Mouse (Mus musculus) left cerebral cortex, adult 8-10 months (tissue): ENCODE results near the gene Gm10570. TPM values are rescaled to one million over a fixed set of nuclear protein-coding genes. Genes with fewer than 3 reads are reported as not detected.

Source experiments
- DNase-seq, 2 experiments: peaks; one replicate each; pipeline ENCODE4 v3.0.0; 2022; ENCODE audit warnings: low spot score in 2 of 2
- total RNA-seq, 4 experiments: library from RNA; stranded (reverse); gene quantifications; 2 replicates each; pipeline ENCODE4 v1.2.4; 2022

Gene Gm10570
- total RNA-seq, 4 experiments from 2014 or later: 1.7 to 2.5 (median 2.2) TPM; not detected in 1

DNA sequence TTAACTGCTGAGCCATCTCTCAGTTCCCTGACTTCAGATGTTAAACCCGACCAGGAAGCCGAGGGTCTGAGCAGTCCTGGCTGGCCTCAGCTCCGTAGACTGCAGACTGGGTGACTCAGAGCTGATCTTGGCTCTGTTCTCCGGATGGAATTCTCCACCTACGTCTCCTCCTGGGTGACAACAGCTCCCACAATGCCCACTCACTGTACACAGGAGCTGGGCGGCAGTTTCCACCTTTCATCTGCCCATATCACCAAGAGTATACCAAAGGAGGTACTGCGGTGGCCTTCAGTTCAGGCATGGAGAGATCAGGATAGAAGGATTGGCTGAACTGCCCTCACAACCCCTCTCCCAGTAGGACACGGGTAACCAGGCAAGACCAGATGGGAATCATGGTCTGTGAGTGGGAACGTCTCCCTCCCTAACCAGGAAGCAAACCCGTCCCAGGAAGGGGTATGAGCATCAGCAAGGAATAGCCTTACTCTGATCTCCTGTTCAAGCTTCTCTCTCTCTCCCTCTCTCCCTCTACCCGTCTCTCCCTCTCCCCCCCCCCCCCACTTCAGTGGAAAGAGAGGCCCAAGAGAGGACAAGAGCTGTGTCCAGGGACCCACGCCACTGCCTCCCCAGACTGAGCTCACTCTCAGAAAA, 34.7 kb downstream of the Gm10570 start:
- peak; percentile 34 to 64 for DNase-seq

GRCm38 (mm10) chr4:130270611-130271347, 37.7 kb downstream of the Gm10570 start:
- peak in 1 of 2 experiments; percentile 49 for DNase-seq

DNA sequence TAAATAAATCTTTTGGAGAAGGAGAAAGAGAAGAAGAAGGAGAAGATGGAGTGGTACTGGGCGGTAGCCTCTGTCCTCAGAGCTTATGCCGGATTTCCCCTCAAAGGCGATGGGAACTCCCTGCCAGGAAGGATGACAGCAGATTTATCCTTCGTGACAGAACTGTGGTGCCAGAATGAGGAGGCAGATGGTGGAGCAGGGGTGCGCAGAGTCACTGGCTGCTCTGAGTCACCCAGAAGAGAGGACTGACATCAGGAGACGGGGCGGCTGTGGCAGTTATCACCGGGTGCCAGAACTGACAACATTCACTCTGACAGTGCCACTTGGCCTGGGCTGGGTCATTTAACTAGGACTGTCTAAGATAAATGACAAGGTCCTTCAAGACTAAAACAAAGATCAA, 38.4 kb downstream of the Gm10570 start:
- DNase-seq: peak; percentile 57 to 87

- DNase-seq: no peak
Measured at GRCm38 (mm10) chr4:130268736-130269135, 39.7 kb downstream of the Gm10570 start.

DNA sequence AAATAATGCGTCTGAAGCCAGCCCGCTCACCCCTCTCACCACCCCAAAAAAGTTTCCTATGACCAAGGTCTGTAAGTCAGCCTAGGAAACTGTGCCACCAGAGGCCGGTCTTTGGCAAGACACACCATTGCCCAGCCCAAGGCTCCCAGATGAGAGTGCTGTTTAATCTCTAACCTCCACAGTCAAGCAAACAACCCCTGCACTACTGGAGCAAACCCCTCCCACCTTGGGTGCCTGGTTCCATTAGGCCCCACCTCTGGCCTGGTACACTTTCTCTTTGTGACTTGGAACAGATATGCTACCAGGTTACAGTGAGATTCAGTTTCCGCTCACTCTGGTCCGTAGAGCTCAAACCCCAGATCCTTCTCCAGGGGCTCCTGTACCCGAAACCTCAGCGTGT, 41.4 kb downstream of the Gm10570 start:
- DNase-seq: no peak

DNA sequence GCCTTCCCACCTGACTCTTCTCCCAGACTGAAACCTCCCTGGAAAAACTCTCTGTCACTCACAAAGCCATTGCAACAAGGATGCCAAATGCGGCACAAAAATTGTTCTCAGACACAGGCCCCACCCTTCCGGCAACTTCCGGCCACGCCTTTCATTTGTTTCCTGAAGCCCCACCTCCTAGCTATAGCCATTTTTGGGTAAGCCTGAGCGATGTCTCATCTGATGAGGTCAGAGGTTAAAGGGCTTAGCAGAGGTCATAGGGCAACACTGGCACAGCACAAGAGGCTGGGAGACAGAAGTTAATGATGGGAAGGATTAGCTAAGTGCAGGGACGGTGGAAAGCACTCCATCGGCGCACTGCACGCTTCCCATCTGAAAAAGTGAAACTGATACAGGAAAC, 41.9 kb downstream of the Gm10570 start:
- DNase-seq: no peak

DNA sequence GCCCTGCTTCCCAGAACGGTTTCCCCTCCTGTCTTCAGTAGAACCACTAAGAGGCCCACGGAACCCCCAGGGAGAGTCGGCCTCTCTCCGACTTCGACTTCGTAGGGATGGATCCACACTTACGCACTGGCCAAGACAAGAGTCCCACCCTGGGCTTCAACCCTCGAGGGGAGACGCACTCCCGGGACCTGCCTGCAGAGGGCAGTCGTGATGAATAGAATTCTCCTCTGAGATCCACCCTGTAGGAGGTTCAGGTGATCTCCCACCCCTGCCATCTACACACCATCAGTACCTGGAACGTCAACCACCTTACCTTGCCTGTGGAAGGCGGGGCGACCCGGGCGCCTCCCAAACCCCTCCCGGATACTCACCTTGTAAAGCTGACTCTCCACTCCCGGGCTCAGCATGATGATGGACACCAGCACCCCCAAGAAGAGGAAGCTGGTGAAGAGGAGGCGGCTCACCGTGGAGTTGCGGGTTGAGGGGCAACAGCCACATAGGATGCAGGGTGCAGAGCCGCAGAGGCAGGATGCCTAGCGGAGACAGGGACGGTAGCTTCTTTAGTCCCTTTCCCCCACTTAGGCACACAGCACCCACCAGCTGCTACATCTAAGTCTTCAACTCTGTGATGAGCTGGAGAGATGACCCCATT, 43.6 kb downstream of the Gm10570 start:
- peak in 1 of 2 experiments; percentile 68 for DNase-seq

DNA sequence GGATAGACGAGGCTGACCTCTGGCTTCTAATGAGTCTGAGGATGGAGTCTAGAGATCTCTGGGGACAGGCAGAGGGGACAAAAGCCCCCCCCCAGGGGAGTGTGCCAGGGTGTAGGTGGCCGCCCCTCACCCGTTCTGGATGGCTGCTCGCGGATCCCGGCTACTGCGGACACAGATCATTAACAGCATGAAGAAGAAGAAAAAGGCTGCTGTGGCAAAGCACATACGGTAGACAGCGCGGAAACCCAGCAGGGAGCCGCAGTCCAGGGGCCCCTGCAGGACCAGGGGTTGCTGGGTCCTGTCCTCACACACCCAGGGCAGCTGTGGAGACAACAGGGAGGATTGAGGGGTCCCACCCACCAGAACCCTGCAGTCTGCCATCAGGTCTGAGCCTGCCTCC, 44.3 kb downstream of the Gm10570 start:
- DNase-seq: no peak

DNA sequence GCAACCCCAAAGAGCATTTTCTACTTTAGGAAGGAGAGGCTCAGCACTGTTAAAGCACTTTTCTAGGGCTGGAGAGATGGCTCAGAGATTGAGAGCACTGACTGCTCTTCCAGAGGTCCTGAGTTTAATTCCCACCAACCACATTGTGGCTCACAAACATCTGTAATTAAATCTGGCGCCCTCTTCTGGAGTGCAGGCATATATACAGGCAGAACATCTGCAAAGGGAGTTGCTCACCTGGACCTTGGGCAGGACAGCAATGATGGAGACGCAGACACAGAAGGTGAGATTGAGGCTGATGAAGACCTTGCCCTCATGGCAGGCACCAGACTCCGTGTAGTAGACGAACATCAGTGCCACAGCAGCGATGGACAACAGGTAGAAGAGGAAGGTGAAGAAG, 48.1 kb downstream of the Gm10570 start:
- no peak for DNase-seq

Other genes with a start within 250 kb of the Gm10570 start
- 10 to 100 TPM; 72.9 to 80.6 (median 76.1) TPM for gene Pef1, start 206.1 kb downstream of the Gm10570 start, total RNA-seq
- gene Hcrtr1, start 169.3 kb downstream of the Gm10570 start, total RNA-seq: 1 to 10 TPM; 1.4 to 2.0 (median 1.9) TPM
- 10 to 100 TPM in 1 of 4 experiments, 1 to 10 TPM in 3; 7.7 to 10.5 (median 9.0) TPM for gene Tinagl1, start 133.6 kb downstream of the Gm10570 start, total RNA-seq
- not detected for gene Gm853, start 86.3 kb downstream of the Gm10570 start, total RNA-seq
- gene Serinc2, start 29.5 kb downstream of the Gm10570 start, total RNA-seq: 1 to 10 TPM; 5.0 to 7.8 (median 6.5) TPM
- gene Fabp3, start 79 bp downstream of the Gm10570 start, total RNA-seq: 100 to 1,000 TPM; 131 to 144 (median 138) TPM
- gene Zcchc17, start 51.3 kb upstream of the Gm10570 start, total RNA-seq: 10 to 100 TPM; 57.2 to 61.5 (median 60.9) TPM
- gene Snrnp40, start 51.5 kb upstream of the Gm10570 start, total RNA-seq: 10 to 100 TPM; 23.6 to 28.2 (median 27.6) TPM